Mouse (Mus musculus) testis, adult 2 months (tissue): ENCODE results near the gene Slc7a1. TPM values are rescaled to one million over a fixed set of nuclear protein-coding genes. Genes with fewer than 3 reads are reported as not detected.
"Not testable (repeated sequence)": the region's sequence is repeated elsewhere in the genome, so short reads cannot be mapped to it uniquely, and the experiment has no call there.

ENCODE experiments used
- H3K27ac ChIP-seq: fragments of 200-500 bp; 2 replicates; pipeline ENCODE4 v1.5.1; 2012; ENCODE audit warnings: low read depth, low read length; ENCODE audit not compliant: control insufficient read depth, insufficient read depth
- H3K27me3 ChIP-seq: fragments of 200-500 bp; 2 replicates; pipeline ENCODE4 v1.6.1; 2012; ENCODE audit warnings: mild to moderate bottlenecking, low read length, moderate library complexity; ENCODE audit not compliant: control insufficient read depth, insufficient read depth
- H3K36me3 ChIP-seq: fragments of 200-500 bp; 2 replicates; pipeline ENCODE4 v1.6.1; 2012; ENCODE audit warnings: mild to moderate bottlenecking, low read length; ENCODE audit not compliant: control insufficient read depth, insufficient read depth
- H3K4me1 ChIP-seq: fragments of 200-500 bp; 2 replicates; pipeline ENCODE4 v1.6.1; 2012; ENCODE audit warnings: low read length; ENCODE audit not compliant: control insufficient read depth, insufficient read depth
- H3K4me3 ChIP-seq: fragments of 200-500 bp; 2 replicates; pipeline ENCODE4 v1.5.1; 2012; ENCODE audit warnings: low read depth, mild to moderate bottlenecking, low read length, moderate library complexity, mixed read lengths; ENCODE audit not compliant: control insufficient read depth
- CTCF ChIP-seq: fragments of 200-500 bp; IDR thresholded peaks from 2 replicates; pipeline ENCODE4 v1.5.1; 2012; ENCODE audit warnings: low read depth, mild to moderate bottlenecking, inconsistent platforms, low read length, moderate library complexity; ENCODE audit not compliant: control insufficient read depth, insufficient read depth, insufficient replicate concordance
- POLR2A ChIP-seq: fragments of 200-500 bp; IDR thresholded peaks from 2 replicates; pipeline ENCODE4 v1.6.1; 2012; ENCODE audit warnings: low read depth, mild to moderate bottlenecking, inconsistent platforms, low read length, moderate library complexity; ENCODE audit not compliant: control insufficient read depth
- polyA plus RNA-seq: library from polyadenylated mRNA; depleted of rRNA; stranded (reverse); fragments of >200 nt; gene quantifications from 2 replicates; pipeline ENCODE4 v1.2.3, GENCODE M21; 2012

Gene Slc7a1
- polyA plus RNA-seq, 1 experiment, result 10.5 TPM

GRCm38 (mm10) chr5:148328982-148329381 is 70.7 kb downstream of the Slc7a1 start:
- TF ChIP-seq CTCF, result no peak
- TF ChIP-seq POLR2A, result no peak
- Histone ChIP-seq H3K36me3 (no peaks in the 10 kb centered on the region), H3K4me1 (no peaks in the 10 kb centered on the region), H3K27me3 (no peaks in the 10 kb centered on the region), H3K27ac (no peak overlapping the region), H3K4me3 (no peak overlapping the region)

DNA sequence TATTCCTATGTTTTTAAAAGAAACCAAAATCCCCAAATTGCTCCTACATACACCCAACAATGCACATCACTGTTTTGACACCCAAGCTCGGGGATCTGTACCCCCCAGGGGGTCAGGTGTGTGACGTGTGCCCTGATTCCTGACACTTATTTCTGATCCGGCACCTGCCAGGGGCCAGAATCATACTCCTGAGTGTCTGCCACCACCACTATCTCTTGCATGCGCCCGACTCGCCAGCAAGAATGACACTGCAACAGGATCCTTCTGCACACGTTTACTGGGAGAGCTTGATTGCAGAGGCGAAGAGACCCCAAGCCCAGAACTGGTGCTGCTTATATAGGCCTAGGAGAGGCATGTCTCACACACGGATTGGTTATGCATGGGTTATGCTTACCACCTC is 73.4 kb downstream of the Slc7a1 start:
- H3K36me3 ChIP-seq, H3K4me3 ChIP-seq, H3K27me3 ChIP-seq, H3K27ac ChIP-seq, H3K4me1 ChIP-seq: not testable (repeated sequence)

GRCm38 (mm10) chr5:148325317-148325885 is 74.3 kb downstream of the Slc7a1 start:
- no peaks in the 10 kb centered on the region for H3K27me3 ChIP-seq
- H3K27ac ChIP-seq, result no peak overlapping the region
- H3K4me1 ChIP-seq, result no peaks in the 10 kb centered on the region
- H3K4me3 ChIP-seq, result no peak overlapping the region
- TF ChIP-seq POLR2A, result no peak
- TF ChIP-seq CTCF, result peak; percentile 47; the same call in 1 of the 2 replicates
- H3K36me3 ChIP-seq, result no peaks in the 10 kb centered on the region

- Histone ChIP-seq H3K27me3 (no peaks in the 10 kb centered on the region), H3K36me3 (no peaks in the 10 kb centered on the region), H3K4me1 (no peaks in the 10 kb centered on the region; the same call in 1 of the 2 replicates), H3K4me3 (no peak overlapping the region), H3K27ac (no peak overlapping the region)
- TF ChIP-seq POLR2A (no peak), CTCF (no peak)
Observed at GRCm38 (mm10) chr5:148314931-148315330, 84.8 kb downstream of the Slc7a1 start.

DNA sequence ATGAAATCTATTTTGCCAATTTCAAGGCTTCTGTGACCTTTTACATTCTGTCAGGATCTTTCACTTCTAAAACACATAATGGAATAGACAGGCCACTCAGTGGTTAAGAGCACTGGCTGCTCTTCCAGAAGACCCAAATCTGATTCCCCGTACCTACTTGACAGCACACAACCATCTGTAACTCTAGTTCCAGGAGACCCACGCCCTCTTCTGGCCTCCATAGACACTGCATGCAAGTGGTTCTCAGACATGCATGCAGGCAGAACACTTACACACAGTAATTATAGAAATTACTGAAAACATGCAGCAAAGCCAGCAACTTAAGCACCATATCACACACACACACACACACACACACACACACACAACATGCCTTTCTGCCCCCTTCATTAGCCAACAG is 87.3 kb downstream of the Slc7a1 start:
- H3K27me3 ChIP-seq, result no peaks in the 10 kb centered on the region
- no peak overlapping the region for H3K4me3 ChIP-seq
- no peaks in the 10 kb centered on the region for H3K36me3 ChIP-seq
- H3K4me1 ChIP-seq, result no peaks in the 10 kb centered on the region; the same call in 1 of the 2 replicates
- TF ChIP-seq POLR2A (no peak), CTCF (peak; percentile 22; the same call in 1 of the 2 replicates)
- no peak overlapping the region for H3K27ac ChIP-seq

- no peak overlapping the region; the same call in 1 of the 2 replicates for H3K4me3 ChIP-seq
Observed at GRCm38 (mm10) chr5:148310790-148311189, 88.9 kb downstream of the Slc7a1 start.

DNA sequence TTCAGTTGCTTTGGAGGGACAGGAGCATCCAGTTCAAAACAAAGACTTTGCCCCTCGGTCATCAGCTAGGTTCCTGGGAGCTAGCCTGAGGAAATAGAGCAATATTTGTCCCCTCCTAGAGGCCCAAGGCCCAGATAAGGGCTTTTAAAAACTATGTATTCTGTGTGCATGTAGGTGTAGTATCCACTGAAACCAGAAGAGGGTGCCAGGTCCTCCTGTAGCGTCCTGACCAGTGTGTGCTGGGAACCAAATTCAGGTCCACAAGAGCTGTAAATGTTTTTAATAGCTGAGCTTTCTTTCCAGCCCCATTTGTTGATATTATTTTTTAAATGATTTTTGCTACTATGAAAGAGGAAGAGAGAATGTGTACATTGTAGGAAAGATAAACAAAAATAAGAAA is 95.6 kb downstream of the Slc7a1 start:
- TF ChIP-seq POLR2A, result no peak
- peaks cover 4% of the 10 kb centered on the region for H3K4me1 ChIP-seq

More at GRCm38 (mm10) chr5:148310790-148311189, 88.9 kb downstream of the Slc7a1 start:
- H3K27me3 ChIP-seq, result no peaks in the 10 kb centered on the region
- H3K27ac ChIP-seq, result no peak overlapping the region
- no peaks in the 10 kb centered on the region for H3K36me3 ChIP-seq
- TF ChIP-seq CTCF, result peak; percentile 22; the same call in 1 of the 2 replicates
- TF ChIP-seq POLR2A, result no peak
- H3K4me1 ChIP-seq, result no peaks in the 10 kb centered on the region; the same call in 1 of the 2 replicates

DNA sequence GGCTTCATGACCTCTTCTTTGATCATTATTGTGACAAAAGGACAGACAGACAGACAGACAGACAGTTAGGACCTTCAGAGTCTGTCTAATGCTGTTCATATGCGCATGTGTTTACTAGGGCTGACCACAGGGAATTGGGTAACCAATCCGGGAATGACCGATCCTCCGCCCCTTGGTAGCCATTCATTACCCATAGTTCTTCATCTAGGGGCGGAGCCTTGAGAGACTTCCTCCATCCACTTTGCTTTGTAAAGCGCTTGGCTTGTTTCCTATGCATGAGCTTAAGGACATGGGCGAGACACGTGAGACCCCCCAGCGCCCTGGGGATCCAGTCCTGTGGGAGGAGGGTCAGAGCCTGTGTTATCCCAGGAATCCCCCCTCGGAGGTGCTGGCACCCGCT is 96.7 kb downstream of the Slc7a1 start:
- Histone ChIP-seq H3K4me3 (peak overlapping the region; percentile 59), H3K4me1 (peaks cover 4% of the 10 kb centered on the region), H3K27me3 (no peaks in the 10 kb centered on the region), H3K27ac (no peak overlapping the region), H3K36me3 (no peaks in the 10 kb centered on the region)
- TF ChIP-seq POLR2A, result no peak
- TF ChIP-seq CTCF, result no peak

More for the DNA sequence above, 95.6 kb downstream of the Slc7a1 start:
- no peaks in the 10 kb centered on the region for H3K36me3 ChIP-seq
- no peak overlapping the region for H3K27ac ChIP-seq
- no peaks in the 10 kb centered on the region for H3K27me3 ChIP-seq
- no peak overlapping the region for H3K4me3 ChIP-seq

GRCm38 (mm10) chr5:148293346-148293745 is 106.4 kb downstream of the Slc7a1 start:
- TF ChIP-seq POLR2A (no peak), CTCF (peak; percentile 90; the same call in 1 of the 2 replicates)
- H3K27me3 ChIP-seq, result no peaks in the 10 kb centered on the region
- H3K27ac ChIP-seq, result no peak overlapping the region
- H3K4me3 ChIP-seq, result no peak overlapping the region
- no peaks in the 10 kb centered on the region for H3K36me3 ChIP-seq
- H3K4me1 ChIP-seq, result peaks cover 8% of the 10 kb centered on the region
